Mouse (Mus musculus) liver, embryonic 14.5 days (tissue): ENCODE measurements at regions not wholly inside any gene's neighbourhood (a gene's known extent, or its start where the extent isn't known, plus 50 kb on each side); places are given as distances from the start of the nearest gene placed in this dataset.
"Not testable (repeated sequence)": the region's sequence is repeated elsewhere in the genome, so short reads cannot be mapped to it uniquely, and the experiment has no call there.

Experiments
- ATAC-seq: fragments of 200-750 bp; cut with Nextera tagmentation; 2 replicates; pipeline ENCODE4 v1.8.0; 2017; ENCODE audit warnings: moderate number of reproducible peaks, mild to moderate bottlenecking, moderate library complexity; ENCODE audit not compliant: insufficient read depth
- DNase-seq, 3 experiments: peaks; one replicate each; pipeline ENCODE4 v3.0.0-alpha.2; 2012 to 2013; ENCODE audit warnings: low read depth in 3 of 3, low spot score in 3 of 3
- H3K27ac ChIP-seq: fragments of 300-500 bp; sonication (generic); 2 replicates; pipeline ENCODE4 v1.5.1; 2014; ENCODE audit warnings: moderate library complexity, mild to moderate bottlenecking, control low read depth, inconsistent platforms
- H3K27me3 ChIP-seq: fragments of 300-500 bp; sonication (generic); 2 replicates; pipeline ENCODE4 v1.6.1; 2014; ENCODE audit warnings: mild to moderate bottlenecking, low read length, moderate library complexity; ENCODE audit not compliant: control insufficient read depth, insufficient read depth
- H3K36me3 ChIP-seq: fragments of 300-500 bp; sonication (generic); replicated peaks from 2 replicates; pipeline ENCODE4 v1.6.1; 2014; ENCODE audit warnings: low read depth; ENCODE audit not compliant: control insufficient read depth, insufficient read depth
- H3K4me1 ChIP-seq, 2 experiments: fragments of 200-500 bp in 1 of 2; fragments of 300-500 bp in 1 of 2; sonication (generic) in 1 of 2; replicated peaks; 2 replicates each; pipeline ENCODE4 v1.6.1; 2012 to 2014; ENCODE audit warnings: antibody characterized with exemption in 1 of 2, inconsistent platforms in 1 of 2, low read length in 1 of 2; ENCODE audit not compliant: control insufficient read depth in 2 of 2, insufficient read depth in 2 of 2
- H3K4me2 ChIP-seq: fragments of 300-500 bp; sonication (generic); 2 replicates; pipeline ENCODE4 v1.6.1; 2014; ENCODE audit warnings: low read depth, mild to moderate bottlenecking, control low read depth, moderate library complexity
- H3K4me3 ChIP-seq, 2 experiments: fragments of 200-500 bp in 1 of 2; fragments of 300-500 bp in 1 of 2; sonication (generic) in 1 of 2; 2 replicates each; pipeline ENCODE4 v1.5.1; 2012 to 2014; ENCODE audit warnings: low read depth in 2 of 2, low read length in 2 of 2, mild to moderate bottlenecking in 2 of 2, control low read depth in 1 of 2, inconsistent platforms in 1 of 2, moderate library complexity in 1 of 2; ENCODE audit not compliant: insufficient read depth in 1 of 2
- H3K9ac ChIP-seq: fragments of 300-500 bp; sonication (generic); replicated peaks from 2 replicates; pipeline ENCODE4 v1.6.1; 2014; ENCODE audit warnings: mild to moderate bottlenecking, control low read depth, moderate library complexity
- H3K9me3 ChIP-seq: fragments of 300-500 bp; sonication (generic); 2 replicates; pipeline ENCODE4 v1.6.1; 2016; ENCODE audit warnings: low read length, mixed read lengths; ENCODE audit not compliant: control insufficient read depth
- CTCF ChIP-seq: IDR thresholded peaks from 2 replicates; pipeline ENCODE4 v1.5.1; 2016; ENCODE audit warnings: antibody characterized with exemption, low read depth, control low read depth
- EP300 ChIP-seq: IDR thresholded peaks from 2 replicates; pipeline ENCODE4 v1.6.1; 2016; ENCODE audit warnings: antibody characterized with exemption, low read depth
- WGBS: fragments of 180-500 bp; shearing (Covaris S2); extraction: QIAGEN DNeasy Blood & Tissue Kit; methylation state at CpG from one replicate; pipeline ENCODE4 v1.1.7; 2014; ENCODE audit not compliant: insufficient replicate concordance; 5-methylcytosine and 5-hydroxymethylcytosine counted together

GRCm38 (mm10) chr5:7607924-7608323 lies 263.4 kb upstream of the Zfp804b start:
- Histone ChIP-seq H3K4me1 (no peaks in the 10 kb centered on the region), H3K27ac (no peak overlapping the region), H3K27me3 (no peaks in the 10 kb centered on the region), H3K4me3 (no peak overlapping the region), H3K9me3 (no peaks in the 10 kb centered on the region), H3K9ac (no peak overlapping the region), H3K4me2 (no peak overlapping the region), H3K36me3 (no peaks in the 10 kb centered on the region)
- no peak for TF ChIP-seq CTCF
- TF ChIP-seq EP300 = no peak
- DNase-seq = no peak
- no peak for ATAC-seq
- 59% methylated on average over 2 of the region's 2 CpGs for WGBS

GRCm38 (mm10) chr5:7655280-7655679 lies 305.0 kb upstream of the Steap4 start:
- Histone ChIP-seq H3K27me3 (no peaks in the 10 kb centered on the region), H3K9ac (no peak overlapping the region), H3K4me2 (no peak overlapping the region), H3K27ac (no peak overlapping the region), H3K9me3 (no peaks in the 10 kb centered on the region), H3K36me3 (no peaks in the 10 kb centered on the region), H3K4me3 (no peak overlapping the region), H3K4me1 (no peaks in the 10 kb centered on the region)
- DNase-seq (no peak), ATAC-seq (no peak)
- WGBS = 72% methylated on average over 2 of the region's 2 CpGs
- TF ChIP-seq EP300 = no peak
- TF ChIP-seq CTCF = no peak

GRCm38 (mm10) chr5:7701776-7702175 lies 258.5 kb upstream of the Steap4 start:
- H3K9ac ChIP-seq = no peak overlapping the region
- H3K9me3 ChIP-seq = no peaks in the 10 kb centered on the region
- no peak overlapping the region for H3K27ac ChIP-seq
- no peaks in the 10 kb centered on the region for H3K36me3 ChIP-seq
- no peak for ATAC-seq
- H3K4me1 ChIP-seq = no peaks in the 10 kb centered on the region
- WGBS = 54% methylated on average over 1 of the region's 1 CpGs
- TF ChIP-seq CTCF = no peak
- TF ChIP-seq EP300 = no peak
- DNase-seq = no peak
- no peaks in the 10 kb centered on the region for H3K27me3 ChIP-seq
- H3K4me3 ChIP-seq = no peak overlapping the region
- H3K4me2 ChIP-seq = no peak overlapping the region

- TF ChIP-seq CTCF = no peak
- no peak for TF ChIP-seq EP300
- Histone ChIP-seq H3K4me3 (no peak overlapping the region), H3K9me3 (no peaks in the 10 kb centered on the region), H3K4me2 (no peak overlapping the region), H3K4me1 (no peaks in the 10 kb centered on the region), H3K36me3 (no peaks in the 10 kb centered on the region), H3K9ac (no peak overlapping the region), H3K27me3 (no peaks in the 10 kb centered on the region), H3K27ac (no peak overlapping the region)
- ATAC-seq (no peak), DNase-seq (no peak)
Measured at GRCm38 (mm10) chr5:7719557-7719956, 240.7 kb upstream of the Steap4 start.

- no peak overlapping the region for H3K4me2 ChIP-seq
- no peak overlapping the region for H3K27ac ChIP-seq
- no peak for DNase-seq
- 42% methylated on average over 3 of the region's 3 CpGs for WGBS
- TF ChIP-seq EP300 (no peak), CTCF (no peak)
- H3K36me3 ChIP-seq = no peaks in the 10 kb centered on the region
- H3K27me3 ChIP-seq = no peaks in the 10 kb centered on the region
- no peaks in the 10 kb centered on the region for H3K4me1 ChIP-seq
- H3K4me3 ChIP-seq = no peak overlapping the region
- H3K9ac ChIP-seq = no peak overlapping the region
- ATAC-seq = no peak
- H3K9me3 ChIP-seq = no peaks in the 10 kb centered on the region
Measured at GRCm38 (mm10) chr5:7720061-7720460, 240.2 kb upstream of the Steap4 start.

- 44% methylated on average over 2 of the region's 2 CpGs for WGBS
- no peaks in the 10 kb centered on the region for H3K27me3 ChIP-seq
- no peak overlapping the region for H3K4me2 ChIP-seq
- TF ChIP-seq CTCF (no peak), EP300 (no peak)
- H3K36me3 ChIP-seq = no peaks in the 10 kb centered on the region
- H3K9me3 ChIP-seq = no peaks in the 10 kb centered on the region
- H3K9ac ChIP-seq = no peak overlapping the region
- ATAC-seq (no peak), DNase-seq (no peak)
- H3K27ac ChIP-seq = no peak overlapping the region
- H3K4me3 ChIP-seq = no peak overlapping the region
- no peaks in the 10 kb centered on the region for H3K4me1 ChIP-seq
Measured at GRCm38 (mm10) chr5:7720688-7721087, 239.6 kb upstream of the Steap4 start.

GRCm38 (mm10) chr5:7732566-7732965 lies 227.7 kb upstream of the Steap4 start:
- not testable (repeated sequence) for H3K4me2 ChIP-seq, H3K4me1 ChIP-seq, H3K4me3 ChIP-seq, H3K9me3 ChIP-seq, H3K9ac ChIP-seq, DNase-seq, H3K27ac ChIP-seq, H3K36me3 ChIP-seq, ATAC-seq, H3K27me3 ChIP-seq
- WGBS = 42% methylated on average over 2 of the region's 2 CpGs
